Mouse (Mus musculus) myocyte (in vitro differentiated cells): ENCODE results near the gene Tshz2.

ENCODE experiments used
- E2F4 ChIP-seq: IDR thresholded peaks from one replicate; pipeline ENCODE4 v1.6.1; 2011; ENCODE audit warnings: mild to moderate bottlenecking, control low read depth, moderate library complexity; ENCODE audit not compliant: insufficient read depth
- MAX ChIP-seq: IDR thresholded peaks from one replicate; pipeline ENCODE4 v1.6.1; 2011; ENCODE audit warnings: low read depth, mild to moderate bottlenecking, control low read depth
- MYOD1 ChIP-seq, 3 experiments: IDR thresholded peaks; one replicate each; pipeline ENCODE4 v1.6.1; 2011; ENCODE audit warnings: control low read depth in 2 of 3, low read depth in 2 of 3, mild to moderate bottlenecking in 2 of 3, moderate library complexity in 1 of 3; ENCODE audit not compliant: insufficient read length in 2 of 3, control insufficient read depth in 1 of 3
- POLR2A ChIP-seq: IDR thresholded peaks from one replicate; pipeline ENCODE4 v1.6.1; 2011; ENCODE audit warnings: low read depth, mild to moderate bottlenecking, control low read depth, moderate library complexity; ENCODE audit not compliant: insufficient read length
- POLR2AphosphoS2 ChIP-seq: IDR thresholded peaks from one replicate; pipeline ENCODE4 v1.6.1; 2011; ENCODE audit warnings: low read depth, control low read depth; ENCODE audit not compliant: insufficient read length
- REST ChIP-seq: IDR thresholded peaks from one replicate; pipeline ENCODE4 v1.6.1; 2011; ENCODE audit warnings: mild to moderate bottlenecking, control low read depth, moderate library complexity; ENCODE audit not compliant: insufficient read depth, insufficient read length
- SRF ChIP-seq: IDR thresholded peaks from one replicate; pipeline ENCODE4 v1.6.1; 2011; ENCODE audit warnings: low read depth; ENCODE audit not compliant: control insufficient read depth, insufficient read length
- TCF12 ChIP-seq: IDR thresholded peaks from one replicate; pipeline ENCODE4 v1.6.1; 2011; ENCODE audit warnings: mild to moderate bottlenecking, control low read depth; ENCODE audit not compliant: poor library complexity, insufficient read depth, severe bottlenecking
- USF1 ChIP-seq: IDR thresholded peaks from one replicate; pipeline ENCODE4 v1.6.1; 2011; ENCODE audit warnings: low read depth, mild to moderate bottlenecking, control low read depth, moderate library complexity

- TF ChIP-seq POLR2A (no peak), TCF12 (no peak), POLR2AphosphoS2 (no peak), MYOD1 (IDR thresholded peaks at IDR 0.05; ENCODE audit: control insufficient read depth in 1 of 3, insufficient read length in 2 of 3, low read depth in 2 of 3) (no peak), MAX (no peak), E2F4 (no peak), USF1 (no peak), REST (no peak), SRF (no peak)
Measured at GRCm38 (mm10) chr2:169812055-169812454, 179.2 kb downstream of the Tshz2 start.
